Mouse (Mus musculus): Measurements from ENCODE around the gene Inpp4b. TPM values are rescaled to one million over a fixed set of nuclear protein-coding genes. Genes with fewer than 3 reads are reported as not detected.

Inpp4b gene
- polyA plus RNA-seq, 1 experiment from 2014 or later: 5.5 TPM

DNA sequence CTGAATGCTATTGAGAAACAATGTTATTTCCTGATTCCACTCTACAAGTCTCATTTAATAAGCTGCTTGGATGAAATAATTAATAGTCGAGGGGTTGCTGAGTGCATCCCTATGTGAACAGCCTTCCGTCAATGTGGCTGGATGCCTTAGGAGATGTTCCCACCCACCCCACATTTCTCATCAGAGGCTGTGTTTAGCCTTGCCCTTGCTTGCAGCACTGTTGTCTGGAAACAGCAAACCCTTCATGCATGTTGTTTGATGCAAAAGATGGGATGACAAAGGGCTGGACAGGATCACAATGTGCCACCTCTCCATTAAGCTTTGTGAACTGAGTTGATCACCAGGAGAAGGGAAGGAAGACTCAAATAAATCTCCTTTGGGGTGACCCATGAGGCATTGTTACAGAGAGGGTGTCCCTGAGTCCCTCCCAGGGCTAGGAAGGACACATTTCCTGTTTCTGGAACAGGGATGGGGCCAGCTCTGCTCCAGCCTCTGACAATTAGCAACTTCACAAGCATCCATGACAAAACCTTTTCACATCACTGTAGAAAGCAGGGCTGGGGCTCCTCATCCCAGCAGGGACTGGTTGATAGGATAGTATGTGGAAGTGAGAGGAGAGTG, 239.6 kb downstream of the Inpp4b start:
- Histone ChIP-seq H3K36me3 (ENCODE audit: control insufficient read depth, insufficient read depth, low read length) (no peaks in the 10 kb centered on the region), H3K27me3 (ENCODE audit: control insufficient read depth, insufficient read depth, low read length) (no peaks in the 10 kb centered on the region), H3K4me3 (replicated peaks; ENCODE audit: low read length) (no peak overlapping the region), H3K9ac (ENCODE audit: low read length) (no peak overlapping the region), H3K4me2 (ENCODE audit: low read depth, low read length) (no peak overlapping the region), H3K27ac (ENCODE audit: low read length) (no peak overlapping the region), H3K4me1 (ENCODE audit: control insufficient read depth, insufficient read depth, low read length) (no peaks in the 10 kb centered on the region), H3K9me3 (replicated peaks; ENCODE audit: control insufficient read depth, low read length) (no peaks in the 10 kb centered on the region)
- WGBS: 72% methylated on average over 2 of the region's 2 CpGs
- no peak for ATAC-seq (ENCODE audit: insufficient read depth, low FRiP score)

DNA sequence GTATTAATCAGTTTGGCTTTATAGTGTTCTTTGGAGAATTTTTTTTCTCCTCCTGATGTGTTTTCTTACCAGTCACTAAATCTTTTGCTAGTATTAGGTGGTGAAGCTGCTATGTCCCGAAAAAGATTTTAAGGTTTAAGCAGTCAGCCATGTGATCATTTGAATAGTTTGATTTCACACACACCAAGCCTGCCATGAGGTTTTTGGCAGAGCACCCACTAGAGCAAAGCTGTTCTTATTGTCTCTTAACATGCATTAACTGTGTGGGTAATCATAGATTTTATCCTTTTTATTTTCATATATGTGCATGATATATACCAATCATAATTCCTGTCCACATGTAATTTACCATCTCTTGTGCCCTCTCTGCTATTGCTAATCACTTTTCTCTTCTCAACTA, 240.6 kb downstream of the Inpp4b start:
- H3K27me3 ChIP-seq (ENCODE audit: control insufficient read depth, insufficient read depth, low read length): no peaks in the 10 kb centered on the region
- 69% methylated on average over 1 of the region's 1 CpGs for WGBS
- ATAC-seq (ENCODE audit: insufficient read depth, low FRiP score): no peak
- H3K4me3 ChIP-seq (replicated peaks; ENCODE audit: low read length): no peak overlapping the region
- H3K36me3 ChIP-seq (ENCODE audit: control insufficient read depth, insufficient read depth, low read length): no peaks in the 10 kb centered on the region
- H3K27ac ChIP-seq (ENCODE audit: low read length): no peak overlapping the region
- no peaks in the 10 kb centered on the region for H3K9me3 ChIP-seq (replicated peaks; ENCODE audit: control insufficient read depth, low read length)
- H3K9ac ChIP-seq (ENCODE audit: low read length): no peak overlapping the region
- H3K4me1 ChIP-seq (ENCODE audit: control insufficient read depth, insufficient read depth, low read length): no peaks in the 10 kb centered on the region
- H3K4me2 ChIP-seq (ENCODE audit: low read depth, low read length): no peak overlapping the region

DNA sequence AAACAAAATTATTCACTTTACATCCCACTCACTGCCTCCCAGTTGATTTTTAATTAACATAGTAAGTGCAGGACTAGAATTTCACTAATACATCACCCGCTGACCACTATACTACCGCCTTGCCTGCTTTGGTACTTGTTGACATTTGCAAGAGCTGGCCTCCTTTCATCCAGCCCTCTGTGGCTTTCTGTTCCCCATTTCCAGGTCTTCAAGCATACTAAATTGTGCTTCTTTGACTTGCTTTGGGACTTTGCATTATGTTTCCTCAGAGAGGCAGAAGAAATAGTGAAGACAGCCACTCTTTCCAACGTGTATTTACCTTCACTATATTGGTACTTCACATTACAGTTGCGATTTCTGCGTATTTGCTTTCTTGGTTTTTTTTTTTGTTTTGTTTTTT, 244.4 kb downstream of the Inpp4b start:
- Histone ChIP-seq H3K36me3 (ENCODE audit: control insufficient read depth, insufficient read depth, low read length) (no peaks in the 10 kb centered on the region), H3K27ac (ENCODE audit: low read length) (no peak overlapping the region), H3K9ac (ENCODE audit: low read length) (no peak overlapping the region), H3K4me3 (replicated peaks; ENCODE audit: low read length) (no peak overlapping the region), H3K9me3 (replicated peaks; ENCODE audit: control insufficient read depth, low read length) (no peaks in the 10 kb centered on the region), H3K4me2 (ENCODE audit: low read depth, low read length) (no peak overlapping the region), H3K27me3 (ENCODE audit: control insufficient read depth, insufficient read depth, low read length) (no peaks in the 10 kb centered on the region), H3K4me1 (ENCODE audit: control insufficient read depth, insufficient read depth, low read length) (no peaks in the 10 kb centered on the region)
- WGBS: 85% methylated on average over 5 of the region's 5 CpGs
- ATAC-seq (ENCODE audit: insufficient read depth, low FRiP score): no peak

DNA sequence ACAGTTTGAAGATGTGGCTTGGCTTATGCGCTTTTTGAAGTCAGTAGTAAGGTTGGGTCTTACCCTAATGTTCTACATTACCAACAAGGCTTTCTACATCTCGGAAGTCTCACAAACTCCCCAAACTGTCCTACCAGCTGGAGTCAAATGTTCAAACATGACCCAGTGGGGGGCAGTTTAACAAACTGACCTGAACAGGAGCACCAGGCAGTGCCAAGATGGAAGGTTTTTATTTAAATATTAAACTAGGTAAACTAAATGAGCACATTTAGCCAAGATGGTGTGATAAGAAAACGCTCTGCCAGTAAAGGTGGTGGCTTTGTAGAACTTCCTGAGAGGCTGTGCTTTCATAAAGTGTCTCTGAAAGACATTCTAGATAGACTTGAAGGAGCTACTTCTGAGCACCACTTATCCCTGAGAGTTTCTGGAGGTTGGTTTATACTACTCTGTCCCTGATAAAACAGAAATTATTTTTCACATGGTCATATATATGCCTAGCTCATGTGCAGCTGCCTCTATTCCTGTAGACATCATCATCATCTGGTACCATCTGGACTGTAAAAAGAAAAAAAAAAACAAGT, 251.9 kb downstream of the Inpp4b start:
- no peak overlapping the region for H3K4me3 ChIP-seq (replicated peaks; ENCODE audit: low read length)
- no peak overlapping the region for H3K4me2 ChIP-seq (ENCODE audit: low read depth, low read length)
- no peaks in the 10 kb centered on the region for H3K9me3 ChIP-seq (replicated peaks; ENCODE audit: control insufficient read depth, low read length)
- 79% methylated on average over 3 of the region's 3 CpGs for WGBS
- no peak for ATAC-seq (ENCODE audit: insufficient read depth, low FRiP score)
- H3K9ac ChIP-seq (ENCODE audit: low read length): no peak overlapping the region
- H3K4me1 ChIP-seq (ENCODE audit: control insufficient read depth, insufficient read depth, low read length): no peaks in the 10 kb centered on the region
- no peaks in the 10 kb centered on the region for H3K36me3 ChIP-seq (ENCODE audit: control insufficient read depth, insufficient read depth, low read length)
- H3K27me3 ChIP-seq (ENCODE audit: control insufficient read depth, insufficient read depth, low read length): no peaks in the 10 kb centered on the region
- H3K27ac ChIP-seq (ENCODE audit: low read length): no peak overlapping the region

DNA sequence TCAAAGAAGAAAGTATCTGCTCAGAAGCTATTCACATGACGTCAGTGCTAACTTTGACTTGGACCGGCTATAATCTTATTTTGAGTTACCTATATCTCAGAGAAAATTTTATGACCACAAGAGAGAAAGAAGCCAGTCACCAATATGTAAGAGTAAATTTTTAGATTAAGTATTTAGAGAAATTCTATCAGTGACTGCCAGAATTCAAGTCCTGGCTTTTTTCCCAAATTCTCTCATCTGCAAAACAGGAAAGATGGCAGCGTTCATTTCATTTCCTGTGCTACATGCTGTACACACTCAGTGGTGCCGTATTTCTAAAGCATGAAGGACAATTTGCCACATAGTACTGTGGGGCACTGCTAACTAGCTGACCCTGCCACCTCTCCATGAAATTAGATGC, 256.9 kb downstream of the Inpp4b start:
- Histone ChIP-seq H3K4me1 (ENCODE audit: control insufficient read depth, insufficient read depth, low read length) (no peaks in the 10 kb centered on the region), H3K4me2 (ENCODE audit: low read depth, low read length) (no peak overlapping the region), H3K27me3 (ENCODE audit: control insufficient read depth, insufficient read depth, low read length) (no peaks in the 10 kb centered on the region), H3K9me3 (replicated peaks; ENCODE audit: control insufficient read depth, low read length) (no peaks in the 10 kb centered on the region), H3K9ac (ENCODE audit: low read length) (no peak overlapping the region), H3K27ac (ENCODE audit: low read length) (no peak overlapping the region), H3K4me3 (replicated peaks; ENCODE audit: low read length) (no peak overlapping the region), H3K36me3 (ENCODE audit: control insufficient read depth, insufficient read depth, low read length) (no peaks in the 10 kb centered on the region)
- no peak for ATAC-seq (ENCODE audit: insufficient read depth, low FRiP score)
- WGBS: 76% methylated on average over 4 of the region's 4 CpGs

DNA sequence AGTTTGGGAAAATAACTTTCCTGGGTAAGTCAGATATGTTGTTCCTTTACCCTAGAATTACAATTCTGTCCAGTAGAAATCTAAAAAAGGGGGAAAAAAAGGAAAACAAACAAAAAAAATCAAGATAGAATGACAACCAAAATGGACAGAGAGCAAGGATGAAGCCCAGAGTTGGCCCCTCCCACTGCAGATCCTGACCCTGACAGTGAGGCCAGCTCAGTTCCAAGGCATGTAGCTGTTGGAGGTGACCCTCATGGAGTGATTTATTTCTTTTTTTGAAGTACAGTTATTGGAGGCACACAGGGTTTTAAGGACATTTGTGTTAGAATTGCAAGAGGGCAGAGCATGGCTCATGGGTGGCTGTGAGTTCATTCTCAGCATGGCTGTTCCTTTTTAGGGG, 258.8 kb downstream of the Inpp4b start:
- H3K36me3 ChIP-seq (ENCODE audit: control insufficient read depth, insufficient read depth, low read length): no peaks in the 10 kb centered on the region
- no peaks in the 10 kb centered on the region for H3K9me3 ChIP-seq (replicated peaks; ENCODE audit: control insufficient read depth, low read length)
- no peak overlapping the region for H3K4me2 ChIP-seq (ENCODE audit: low read depth, low read length)
- H3K4me3 ChIP-seq (replicated peaks; ENCODE audit: low read length): no peak overlapping the region
- no peaks in the 10 kb centered on the region for H3K27me3 ChIP-seq (ENCODE audit: control insufficient read depth, insufficient read depth, low read length)
- H3K27ac ChIP-seq (ENCODE audit: low read length): no peak overlapping the region
- H3K4me1 ChIP-seq (ENCODE audit: control insufficient read depth, insufficient read depth, low read length): no peaks in the 10 kb centered on the region
- no peak for ATAC-seq (ENCODE audit: insufficient read depth, low FRiP score)
- no peak overlapping the region for H3K9ac ChIP-seq (ENCODE audit: low read length)

DNA sequence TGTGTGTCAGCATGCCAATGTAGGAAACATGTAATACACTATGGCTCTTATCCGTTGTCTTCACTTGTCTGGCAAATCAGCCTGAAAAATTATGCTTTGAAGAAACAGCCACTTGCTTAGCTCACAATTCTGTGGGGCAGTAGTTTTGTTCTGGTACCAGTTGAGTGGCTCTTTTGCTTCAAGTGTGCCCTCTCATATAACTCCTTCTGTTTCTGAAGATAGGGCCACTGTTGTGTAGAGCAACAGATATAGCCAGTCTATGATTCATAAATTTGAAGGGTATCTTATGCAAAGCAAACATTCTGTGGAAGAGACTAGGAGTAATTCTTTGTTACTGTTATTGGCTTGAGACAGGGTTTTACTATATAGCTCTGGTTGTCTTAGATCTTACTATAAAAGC, 265.7 kb downstream of the Inpp4b start:
- WGBS: 85% methylated on average over 1 of the region's 1 CpGs
- Histone ChIP-seq H3K4me2 (ENCODE audit: low read depth, low read length) (no peak overlapping the region), H3K27me3 (ENCODE audit: control insufficient read depth, insufficient read depth, low read length) (no peaks in the 10 kb centered on the region), H3K4me3 (replicated peaks; ENCODE audit: low read length) (no peak overlapping the region), H3K36me3 (ENCODE audit: control insufficient read depth, insufficient read depth, low read length) (no peaks in the 10 kb centered on the region), H3K27ac (ENCODE audit: low read length) (no peak overlapping the region), H3K9me3 (replicated peaks; ENCODE audit: control insufficient read depth, low read length) (no peaks in the 10 kb centered on the region), H3K4me1 (ENCODE audit: control insufficient read depth, insufficient read depth, low read length) (no peaks in the 10 kb centered on the region), H3K9ac (ENCODE audit: low read length) (no peak overlapping the region)
- no peak for ATAC-seq (ENCODE audit: insufficient read depth, low FRiP score)

DNA sequence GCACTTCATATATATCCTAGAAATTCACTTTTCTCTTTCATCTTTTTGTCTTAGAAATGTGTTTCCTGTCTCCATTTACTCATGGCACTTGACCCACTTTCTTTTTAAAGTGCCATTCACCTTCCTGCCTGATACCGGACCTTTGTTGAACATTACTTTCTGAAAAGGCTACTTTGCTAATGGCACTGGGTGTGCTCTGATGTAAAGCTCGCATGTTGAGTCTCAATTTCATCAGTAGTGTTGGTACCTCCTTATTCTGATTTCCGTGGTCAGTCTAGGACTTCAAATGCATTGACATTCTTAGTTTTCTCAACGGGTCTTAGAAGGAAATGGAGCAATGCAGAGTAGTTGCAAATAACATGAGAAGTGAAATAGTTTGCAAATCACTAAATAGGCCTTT, 266.7 kb downstream of the Inpp4b start:
- H3K4me3 ChIP-seq (replicated peaks; ENCODE audit: low read length): no peak overlapping the region
- H3K27me3 ChIP-seq (ENCODE audit: control insufficient read depth, insufficient read depth, low read length): no peaks in the 10 kb centered on the region
- 71% methylated on average over 4 of the region's 4 CpGs for WGBS
- H3K36me3 ChIP-seq (ENCODE audit: control insufficient read depth, insufficient read depth, low read length): no peaks in the 10 kb centered on the region
- no peak overlapping the region for H3K4me2 ChIP-seq (ENCODE audit: low read depth, low read length)
- H3K9me3 ChIP-seq (replicated peaks; ENCODE audit: control insufficient read depth, low read length): no peaks in the 10 kb centered on the region
- no peaks in the 10 kb centered on the region for H3K4me1 ChIP-seq (ENCODE audit: control insufficient read depth, insufficient read depth, low read length)
- no peak overlapping the region for H3K27ac ChIP-seq (ENCODE audit: low read length)
- no peak overlapping the region for H3K9ac ChIP-seq (ENCODE audit: low read length)
- no peak for ATAC-seq (ENCODE audit: insufficient read depth, low FRiP score)

DNA sequence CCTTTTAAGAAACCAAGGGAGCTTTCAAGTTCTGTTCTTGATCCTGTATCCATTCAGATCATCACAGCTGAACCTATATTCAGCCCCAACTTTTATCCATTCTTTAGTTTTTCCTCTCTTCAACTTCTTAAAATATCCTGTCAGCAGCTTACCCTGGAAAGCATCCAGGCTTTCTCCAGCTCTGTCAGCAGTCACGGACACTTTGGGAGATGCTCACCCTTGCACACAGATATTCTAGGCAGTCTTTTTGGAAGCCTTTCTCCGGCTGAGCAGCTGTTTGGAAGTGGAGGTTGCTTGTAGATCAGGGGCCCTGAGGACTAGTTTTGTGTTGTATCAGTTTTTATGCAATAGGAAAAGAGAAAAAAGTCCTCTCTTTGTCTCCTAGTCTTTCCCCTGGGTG, 270.3 kb downstream of the Inpp4b start:
- ATAC-seq (ENCODE audit: insufficient read depth, low FRiP score): no peak
- Histone ChIP-seq H3K36me3 (ENCODE audit: control insufficient read depth, insufficient read depth, low read length) (no peaks in the 10 kb centered on the region), H3K27me3 (ENCODE audit: control insufficient read depth, insufficient read depth, low read length) (no peaks in the 10 kb centered on the region), H3K4me1 (ENCODE audit: control insufficient read depth, insufficient read depth, low read length) (no peaks in the 10 kb centered on the region), H3K4me3 (replicated peaks; ENCODE audit: low read length) (no peak overlapping the region), H3K27ac (ENCODE audit: low read length) (no peak overlapping the region), H3K9ac (ENCODE audit: low read length) (no peak overlapping the region), H3K9me3 (replicated peaks; ENCODE audit: control insufficient read depth, low read length) (no peaks in the 10 kb centered on the region), H3K4me2 (ENCODE audit: low read depth, low read length) (no peak overlapping the region)
- 27% methylated on average over 2 of the region's 2 CpGs for WGBS
